Comparison of ENCODE assay signal across 8 mouse cellular contexts in the genomic region with DNA sequence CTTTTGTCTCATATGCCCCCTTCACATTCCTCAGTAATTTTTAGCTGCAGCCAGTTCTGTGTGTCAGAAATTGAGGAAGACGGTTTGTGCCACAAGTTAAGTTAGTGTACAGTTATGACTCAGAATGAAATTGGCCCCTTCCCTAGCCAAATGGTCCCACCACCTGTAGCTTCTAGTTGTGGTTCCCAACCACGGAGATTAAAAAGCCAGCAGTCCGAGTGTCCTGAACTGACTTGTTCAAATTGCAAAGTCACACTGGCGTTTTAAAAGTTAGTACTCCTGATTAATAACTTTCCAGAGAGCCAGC. TPM values are rescaled to one million over a fixed set of nuclear protein-coding genes. Genes with fewer than 3 reads are reported as not detected.
A peak's percentile ranks its signal among the peaks of the same experiment; 100 is the strongest.
DNase-seq lines count a peak whose midpoint lies in the region; ATAC-seq and TF ChIP-seq lines count a peak whose summit lies in the region.

No protein-coding gene starts in this region.

- H3K9me3 ChIP-seq in G1E (replicated peaks): no peaks in the 10 kb centered on the region
- H3K9me3 ChIP-seq in liver, embryonic 13.5 days (replicated peaks): no peaks in the 10 kb centered on the region
- H3K9me3 ChIP-seq in neural tube, embryonic 15.5 days (replicated peaks): no peaks in the 10 kb centered on the region

- no peak for ATAC-seq in G1E (ENCODE audit: extremely low read depth, insufficient number of reproducible peaks, low FRiP score, poor library complexity, severe bottlenecking)
- ATAC-seq in granulocyte monocyte progenitor cell, adult 5-6 weeks (replicated peaks; ENCODE audit: poor library complexity, severe bottlenecking): peak; percentile 67
- no peak for ATAC-seq in liver, embryonic 13.5 days (ENCODE audit: low read depth)
- ATAC-seq in neural tube, embryonic 15.5 days (ENCODE audit: low FRiP score): no peak

- H3K36me3 ChIP-seq in G1E (replicated peaks): peaks cover 10% of the 10 kb centered on the region
- peaks cover 7% of the 10 kb centered on the region for H3K36me3 ChIP-seq in liver, embryonic 13.5 days
- peaks cover 10% of the 10 kb centered on the region for H3K36me3 ChIP-seq in neural tube, embryonic 15.5 days

- intact Hi-C loops in gastrocnemius, adult 2 months (cut with DNase I): loop anchor here (2.0 to 5.0 kb wide), 2 partner anchors 141 to 191 kb away; partner anchors contain the start of gene Neto2

- peaks cover 19% of the 10 kb centered on the region for H3K4me1 ChIP-seq in G1E (ENCODE audit: insufficient read depth, low read depth, low read length)
- H3K4me1 ChIP-seq in liver, embryonic 13.5 days (replicated peaks): peaks cover 23% of the 10 kb centered on the region
- peaks cover 22% of the 10 kb centered on the region for H3K4me1 ChIP-seq in neural tube, embryonic 15.5 days

- peak overlapping the region; percentile 88 for H3K9ac ChIP-seq in liver, embryonic 13.5 days
- H3K9ac ChIP-seq in neural tube, embryonic 15.5 days (replicated peaks): peak overlapping the region; percentile 86

- peak overlapping the region; percentile 91 for H3K4me3 ChIP-seq in gastrocnemius, adult 2 months
- H3K4me3 ChIP-seq in G1E (ENCODE audit: low read depth, low read length): peak overlapping the region; percentile 96
- H3K4me3 ChIP-seq in liver, embryonic 13.5 days (replicated peaks): peak overlapping the region; percentile 87
- peak overlapping the region; percentile 79 for H3K4me3 ChIP-seq in neural tube, embryonic 15.5 days (replicated peaks)

- no peak for TF ChIP-seq CTCF in gastrocnemius, adult 2 months (IDR thresholded peaks at IDR 0.05)
- no peak for TF ChIP-seq CTCF in G1E (IDR thresholded peaks at IDR 0.05; ENCODE audit: low read depth, low read length)

- peak overlapping the region; percentile 98 for H3K27ac ChIP-seq in gastrocnemius, adult 2 months
- peak overlapping the region; percentile 96 for H3K27ac ChIP-seq in liver, embryonic 13.5 days
- H3K27ac ChIP-seq in neural tube, embryonic 15.5 days (replicated peaks): peak overlapping the region; percentile 97; the same call in 1 of the 2 replicates

- H3K4me2 ChIP-seq in liver, embryonic 13.5 days: peak overlapping the region; percentile 85
- H3K4me2 ChIP-seq in neural tube, embryonic 15.5 days: peak overlapping the region; percentile 71

- no peak for DNase-seq in gastrocnemius, adult 2 months
- no peak for DNase-seq in gastrocnemius, adult 8-10 months (ENCODE audit: low spot score in 2 of 2)
- DNase-seq in G1E (ENCODE audit: low spot score): peak; percentile 5
- peak; percentile 12 for DNase-seq in liver, embryonic 13.5 days
- DNase-seq in thymus, postnatal 25 days: no peak
- DNase-seq in ovary, postnatal 36 days (ENCODE audit: low spot score): no peak

- WGBS in liver, embryonic 13.5 days (ENCODE audit: insufficient replicate concordance): 2% methylated on average over 4 of the region's 4 CpGs
- WGBS in neural tube, embryonic 15.5 days: 22% methylated on average over 4 of the region's 4 CpGs

- H3K27me3 ChIP-seq in G1E (ENCODE audit: insufficient read depth, low read length): no peaks in the 10 kb centered on the region
- H3K27me3 ChIP-seq in liver, embryonic 13.5 days: no peaks in the 10 kb centered on the region
- H3K27me3 ChIP-seq in neural tube, embryonic 15.5 days (replicated peaks): no peaks in the 10 kb centered on the region

RNA-seq across cellular contexts. Expression of gene Phkb, which starts 0.7 kb away (rescaled TPM):
- 100 to 1,000 TPM; 268 to 447 TPM for total RNA-seq in gastrocnemius, adult 2 months (2021)
- total RNA-seq in gastrocnemius, adult 8-10 months (2022): 100 to 1,000 TPM; 387 to 471 (median 411) TPM
- total RNA-seq in G1E (2014; fragmentation: Nextera tagmentation): 97.4 and 115 TPM in 2 replicates
- 45.0 and 52.1 TPM in 2 replicates for total RNA-seq in G1E (2017)
- polyA plus RNA-seq in G1E (2012): 4.2 and 4.6 TPM in 2 replicates
- total RNA-seq in granulocyte monocyte progenitor cell, adult 5-6 weeks (2014; fragmentation: Nextera tagmentation): 77.5 and 92.9 TPM in 2 replicates
- total RNA-seq in granulocyte monocyte progenitor cell, adult 5-6 weeks (2017): 54.0 and 68.0 TPM in 2 replicates
- polyA plus RNA-seq in liver, embryonic 13.5 days (2015; fragmentation: Nextera tagmentation; extraction: Ambion mirVana): 11.9 and 14.7 TPM in 2 replicates
- polyA plus RNA-seq in neural tube, embryonic 15.5 days (2015; fragmentation: Nextera tagmentation; extraction: Ambion mirVana): 40.3 and 44.3 TPM in 2 replicates

RNA-seq across cellular contexts. Expression of gene Itfg1, which starts 0.7 kb away (rescaled TPM):
- 10 to 100 TPM; 39.5 to 45.8 TPM for total RNA-seq in gastrocnemius, adult 2 months (2021)
- 10 to 100 TPM; 43.8 to 50.4 (median 46.6) TPM for total RNA-seq in gastrocnemius, adult 8-10 months (2022)
- 38.8 and 48.0 TPM in 2 replicates for total RNA-seq in G1E (2014; fragmentation: Nextera tagmentation)
- total RNA-seq in G1E (2017): 33.2 and 37.5 TPM in 2 replicates
- polyA plus RNA-seq in G1E (2012): 5.3 TPM in 2 replicates
- 42.7 and 44.0 TPM in 2 replicates for total RNA-seq in granulocyte monocyte progenitor cell, adult 5-6 weeks (2014; fragmentation: Nextera tagmentation)
- 47.5 and 55.2 TPM in 2 replicates for total RNA-seq in granulocyte monocyte progenitor cell, adult 5-6 weeks (2017)
- polyA plus RNA-seq in liver, embryonic 13.5 days (2015; fragmentation: Nextera tagmentation; extraction: Ambion mirVana): 23.2 and 29.1 TPM in 2 replicates
- 181 and 200 TPM in 2 replicates for polyA plus RNA-seq in neural tube, embryonic 15.5 days (2015; fragmentation: Nextera tagmentation; extraction: Ambion mirVana)

Comparison
In these comparisons a context has a peak if more than half of its experiments do, and no peak if none do; other contexts are left out.
1. DNase-seq: peak in G1E (single experiment) and liver, embryonic 13.5 days (single experiment); none in gastrocnemius, adult 2 months (single experiment), gastrocnemius, adult 8-10 months (0 of 2), thymus, postnatal 25 days (single experiment) and ovary, postnatal 36 days (single experiment).
2. Peak in every context shown above with its lines, with median percentiles within 50 percentile points of each other: H3K27ac ChIP-seq and H3K4me3 ChIP-seq.